Mouse (Mus musculus) monocyte, adult 5-6 weeks (primary cell): ENCODE measurements around the gene Rbfox1. TPM values are rescaled to one million over a fixed set of nuclear protein-coding genes. Genes with fewer than 3 reads are reported as not detected.

ENCODE experiments used
- ATAC-seq: fragments of 153-309, 156-312 bp; replicated peaks from 2 replicates; pipeline ENCODE4 v1.8.0; 2017; ENCODE audit warnings: mild to moderate bottlenecking; ENCODE audit not compliant: low TSS enrichment, insufficient number of reproducible peaks, severe bottlenecking, poor library complexity, low FRiP score
- total RNA-seq: library from RNA; stranded (forward); fragments of 200-1000, 200-491, 200-594 nt; gene quantifications from 3 replicates; pipeline ENCODE4 v1.2.3, GENCODE M21; 2017

Rbfox1 gene
- total RNA-seq, 1 experiment from 2014 or later = not detected

DNA sequence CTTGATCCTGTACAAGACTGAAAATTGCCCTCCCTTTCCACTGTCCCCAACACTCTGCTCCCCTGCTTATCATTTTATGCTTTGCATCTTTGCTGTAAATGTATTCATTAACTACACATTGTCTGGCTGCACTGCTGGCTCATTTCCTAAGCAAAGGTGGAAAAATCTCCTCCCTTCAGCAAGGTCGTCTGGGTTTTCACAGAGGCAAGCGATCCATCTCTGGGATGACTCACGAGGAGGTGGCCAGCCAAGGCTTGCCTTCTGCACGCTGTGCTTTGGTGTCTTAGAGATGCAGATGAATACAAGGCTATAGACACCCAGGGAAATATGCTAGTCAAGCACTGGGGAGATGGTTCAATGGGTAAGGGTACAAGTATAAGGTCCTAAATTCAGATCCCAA, 264.2 kb downstream of the Rbfox1 start:
- ATAC-seq = no peak

DNA sequence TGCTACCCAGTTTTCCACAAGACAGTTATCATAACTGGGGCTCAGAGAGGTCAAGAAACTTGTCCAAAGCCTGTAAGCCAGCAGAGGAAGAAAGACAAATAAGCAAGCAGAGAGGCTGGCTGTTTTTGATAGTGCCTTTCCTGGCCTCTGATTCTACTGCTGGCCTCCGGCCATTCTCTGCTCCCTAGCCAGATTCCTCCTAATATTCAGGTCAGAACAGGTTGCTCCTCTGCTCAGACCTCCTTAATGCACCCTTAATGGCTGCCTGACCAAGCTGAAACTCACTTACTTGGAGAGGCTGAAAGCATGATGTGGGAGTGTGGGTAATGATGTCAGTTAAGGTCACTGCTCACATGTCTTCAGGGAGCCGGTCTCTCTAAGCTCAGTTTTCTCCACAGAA, 270.4 kb downstream of the Rbfox1 start:
- no peak for ATAC-seq

DNA sequence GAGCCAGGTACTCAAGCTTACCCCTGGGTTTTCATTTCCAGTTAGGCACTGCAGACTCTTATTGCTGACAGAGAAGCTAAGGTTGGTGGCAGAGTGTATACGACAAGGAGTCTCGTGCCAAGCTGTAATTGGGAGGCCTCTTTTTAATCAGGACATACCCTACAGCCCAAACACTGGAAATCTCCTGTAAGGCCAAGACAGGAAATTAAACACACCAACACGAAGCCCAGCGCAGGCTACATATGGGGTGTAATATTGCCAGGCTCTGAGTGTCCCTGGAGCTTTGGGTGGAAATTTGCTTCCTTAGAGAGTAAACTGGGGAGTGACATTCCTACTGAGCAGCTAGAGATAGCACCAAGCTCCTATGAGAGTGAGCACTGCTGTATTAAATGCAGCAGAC, 279.3 kb downstream of the Rbfox1 start:
- ATAC-seq = no peak

DNA sequence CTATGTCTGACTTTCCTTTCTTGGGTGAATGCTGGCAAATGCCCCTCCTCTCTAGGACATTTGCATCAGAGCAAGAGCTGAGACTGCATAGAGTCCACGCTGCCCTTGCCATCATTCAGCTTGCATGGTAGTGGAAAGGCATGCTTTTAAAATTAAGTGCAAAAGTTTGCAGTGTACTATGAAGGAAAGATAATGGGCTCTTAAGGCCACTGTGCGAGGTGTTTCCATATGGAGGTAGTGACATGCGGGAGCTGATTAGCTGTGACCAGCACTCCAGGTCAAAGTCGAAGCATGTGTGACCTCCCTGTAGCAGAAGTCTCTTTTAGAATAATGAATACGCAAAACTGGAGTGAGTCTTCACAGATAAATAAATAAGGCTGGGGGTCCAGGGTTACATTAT, 284.2 kb downstream of the Rbfox1 start:
- ATAC-seq = no peak

DNA sequence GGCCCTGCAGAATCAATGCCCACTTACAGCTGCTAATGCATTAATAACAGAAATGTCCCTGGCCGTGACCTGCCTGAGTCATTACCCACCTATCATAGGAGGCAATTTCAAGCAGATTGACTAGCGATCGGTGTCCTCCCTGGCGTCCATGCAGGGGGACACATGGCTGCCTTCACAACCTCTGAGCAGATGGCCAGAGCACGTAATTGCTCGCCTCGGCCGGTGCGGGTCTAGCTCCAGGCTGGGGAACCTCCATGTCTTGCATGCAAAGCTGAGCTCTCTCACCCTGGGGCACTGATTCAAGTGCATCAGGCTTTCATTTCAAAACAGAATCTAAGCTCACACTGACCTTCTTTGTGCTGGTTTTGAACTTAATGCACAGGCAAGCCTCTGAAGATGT, 295.7 kb downstream of the Rbfox1 start:
- no peak for ATAC-seq

DNA sequence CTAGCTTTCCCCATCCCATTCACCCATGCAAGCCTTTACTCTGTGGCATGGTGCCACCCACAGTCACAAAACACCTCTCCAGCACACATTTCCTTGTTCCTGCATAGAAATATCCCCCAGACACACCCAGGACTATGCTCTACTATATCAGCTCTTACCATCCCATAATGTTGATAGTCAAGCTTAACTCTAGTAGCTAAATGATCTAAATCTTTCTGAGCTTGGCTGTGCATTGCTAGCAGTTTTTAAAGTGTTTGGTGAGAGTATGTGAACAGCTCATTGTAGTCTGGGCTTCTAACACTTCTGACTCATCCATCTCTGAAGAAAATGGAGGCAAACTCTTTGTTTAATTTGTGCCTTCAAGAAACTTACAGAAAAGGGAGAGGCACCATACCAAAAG, 297.2 kb downstream of the Rbfox1 start:
- ATAC-seq = no peak

DNA sequence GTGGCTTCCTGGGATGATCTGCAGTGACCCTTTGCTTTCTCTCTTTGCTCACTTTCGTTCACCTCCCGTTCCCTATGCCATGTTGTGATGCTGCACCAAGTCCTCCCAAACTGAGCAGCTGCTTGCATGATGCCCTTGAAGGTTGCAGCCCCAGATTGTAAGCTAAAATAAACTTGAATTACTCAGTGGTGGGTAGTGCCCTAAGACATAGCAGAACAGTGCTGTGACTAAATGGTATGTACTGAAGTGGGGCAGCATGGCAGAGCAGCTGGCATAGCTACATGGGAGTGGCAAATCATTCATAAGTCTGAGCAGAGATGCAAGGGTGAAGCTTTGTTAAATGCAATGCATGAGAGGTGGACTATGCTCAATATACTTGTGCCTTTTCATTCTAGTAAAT, 307.2 kb downstream of the Rbfox1 start:
- ATAC-seq = no peak

DNA sequence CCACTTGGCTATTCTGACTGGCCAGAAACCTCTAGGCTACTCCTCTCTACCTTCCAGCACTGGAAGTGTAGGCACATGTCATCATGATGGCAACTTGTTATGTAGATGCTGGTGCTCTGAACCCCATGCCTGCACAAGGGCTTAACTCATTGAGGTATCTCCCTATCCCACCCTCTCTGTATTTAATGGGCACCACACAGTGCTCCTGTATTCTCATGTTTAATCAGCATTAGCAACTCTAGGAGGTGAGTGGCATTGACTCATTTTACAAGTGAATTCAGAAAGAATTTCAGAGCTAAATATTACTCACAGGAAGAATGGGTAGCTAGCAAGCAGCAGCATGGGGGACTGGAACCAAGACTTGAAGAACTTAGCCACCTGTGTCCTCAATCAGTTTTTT, 321.3 kb downstream of the Rbfox1 start:
- ATAC-seq = no peak

DNA sequence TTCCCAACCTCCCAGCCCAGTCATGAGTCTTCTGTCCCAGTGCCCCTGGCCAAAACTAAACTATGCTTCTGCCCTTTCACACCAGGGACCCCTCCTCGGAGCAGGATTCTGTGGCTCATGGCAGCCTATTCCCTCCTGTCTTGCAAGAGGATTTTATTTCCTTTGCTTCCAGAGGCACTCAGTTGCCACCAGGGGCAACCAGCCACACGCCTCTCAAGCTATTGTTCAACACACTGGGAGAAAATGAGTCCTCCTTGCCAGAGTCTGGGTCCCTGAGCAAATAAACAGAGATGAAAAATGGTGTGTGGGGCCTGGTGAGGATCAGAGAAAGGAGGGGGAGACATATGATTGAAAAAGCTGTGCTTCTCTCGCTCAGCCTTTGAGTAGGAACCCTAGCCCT, 327.8 kb downstream of the Rbfox1 start:
- ATAC-seq = no peak

DNA sequence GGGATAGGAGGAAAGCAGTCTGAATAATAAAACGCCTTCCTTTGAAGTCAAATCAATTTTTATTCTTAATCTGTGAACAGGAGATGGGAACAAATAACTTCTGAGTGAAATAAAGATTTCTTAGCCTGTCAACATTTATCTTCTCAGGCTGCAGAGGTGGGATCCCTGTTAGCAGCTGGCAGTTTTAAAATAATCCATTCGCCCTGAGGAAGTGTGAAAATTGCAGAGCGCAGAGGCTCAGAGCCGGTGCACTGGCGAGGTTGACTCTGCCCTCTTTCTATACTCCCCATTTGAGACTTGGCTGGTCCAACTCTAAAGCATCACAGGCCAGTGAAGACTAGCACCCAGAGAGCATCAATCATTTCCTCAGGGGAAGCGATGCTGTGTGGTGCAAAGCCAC, 342.3 kb downstream of the Rbfox1 start:
- ATAC-seq = no peak

DNA sequence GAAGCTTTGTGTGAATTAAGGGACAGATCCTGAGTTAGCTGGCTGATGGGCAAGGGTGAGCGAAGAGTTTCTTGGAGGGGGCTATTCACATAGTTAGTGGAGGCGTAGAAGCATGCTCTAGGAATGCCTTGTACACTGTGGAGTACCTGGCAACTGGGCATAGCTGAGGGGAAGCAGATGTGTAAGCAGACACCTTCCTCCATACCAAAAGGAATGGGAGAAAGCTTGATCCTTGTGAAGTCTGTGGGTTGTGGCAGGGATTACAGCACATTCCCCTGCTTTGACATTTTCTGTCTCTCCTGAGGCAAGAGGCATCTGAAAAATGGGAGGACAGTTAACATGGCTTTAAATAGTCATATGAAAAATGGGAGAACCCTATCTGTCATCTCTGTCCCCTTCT, 347.8 kb downstream of the Rbfox1 start:
- ATAC-seq = no peak

DNA sequence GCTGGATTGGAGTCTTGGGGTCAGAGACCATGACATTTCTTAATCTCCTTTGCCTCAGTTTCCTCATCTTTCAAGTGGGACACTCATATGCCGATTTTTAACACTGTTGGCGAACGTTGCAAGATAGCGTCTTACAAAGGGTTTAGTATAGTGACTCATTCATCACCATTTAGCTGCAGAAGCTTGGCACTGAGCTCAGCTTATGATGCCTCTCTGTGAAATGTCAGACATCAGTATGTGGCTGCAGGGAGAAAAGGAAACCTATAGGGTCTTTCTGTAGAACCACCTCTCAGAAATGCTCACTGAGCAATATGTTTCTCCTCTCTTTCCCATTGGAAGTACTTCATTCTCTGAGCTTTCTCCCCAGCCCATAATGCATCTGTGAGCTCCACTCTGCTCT, 356.2 kb downstream of the Rbfox1 start:
- no peak for ATAC-seq

DNA sequence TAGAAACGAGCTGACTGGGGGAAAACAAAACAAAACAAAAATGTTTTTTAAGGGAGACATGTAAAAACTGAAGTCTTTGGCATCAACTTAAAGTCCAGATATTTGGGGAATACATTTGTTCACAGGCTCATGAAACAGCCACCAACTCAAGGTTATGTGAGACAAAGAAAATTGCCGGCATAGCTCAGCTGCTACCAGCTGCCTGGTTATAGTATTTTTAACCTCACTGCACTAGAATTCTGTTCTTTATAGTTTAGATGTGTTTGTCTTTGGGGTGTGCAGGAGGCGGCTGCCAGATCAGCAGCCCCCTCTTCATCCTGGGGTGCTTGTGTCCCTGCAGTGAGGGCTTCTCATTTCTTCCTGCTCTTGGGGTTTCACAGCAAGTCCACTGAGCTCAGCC, 357.3 kb downstream of the Rbfox1 start:
- ATAC-seq = no peak

DNA sequence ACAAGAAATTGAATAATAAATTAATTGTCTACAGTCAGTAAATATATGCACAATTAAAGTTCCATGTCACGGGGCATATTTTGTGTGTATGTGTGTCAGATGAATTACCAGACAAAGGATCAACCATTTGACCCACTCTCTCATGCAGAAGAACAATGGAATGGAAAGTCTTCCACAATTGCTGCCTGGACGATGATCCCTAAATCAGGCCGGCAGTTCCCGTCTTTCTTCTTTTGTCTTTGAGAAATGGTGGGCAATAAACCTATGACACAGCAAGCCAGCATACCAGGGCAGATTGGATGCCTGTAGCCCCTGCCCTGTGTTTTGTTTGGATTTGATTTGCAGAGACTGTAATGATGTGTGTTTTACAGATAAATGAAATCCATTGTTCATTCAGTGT, 362.4 kb downstream of the Rbfox1 start:
- ATAC-seq = no peak

DNA sequence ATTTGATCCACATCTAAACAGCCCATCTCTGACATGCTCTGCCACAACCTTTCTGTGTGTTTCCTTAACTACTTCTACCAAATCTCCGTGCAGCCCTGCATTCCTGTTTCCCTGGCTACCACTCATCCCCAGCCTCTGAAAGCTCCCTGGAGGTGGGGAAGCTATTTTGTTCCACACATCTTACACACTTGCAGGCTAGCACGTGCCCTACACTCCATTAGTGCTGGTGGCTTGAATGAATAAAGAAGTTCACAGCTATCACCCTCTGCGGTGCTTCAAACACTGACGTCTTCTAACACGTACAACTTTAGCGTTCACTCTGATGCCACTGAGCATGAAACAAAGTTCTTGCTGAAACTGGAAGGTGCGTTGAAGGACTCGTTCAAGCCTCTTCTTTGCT, 379.4 kb downstream of the Rbfox1 start:
- no peak for ATAC-seq

DNA sequence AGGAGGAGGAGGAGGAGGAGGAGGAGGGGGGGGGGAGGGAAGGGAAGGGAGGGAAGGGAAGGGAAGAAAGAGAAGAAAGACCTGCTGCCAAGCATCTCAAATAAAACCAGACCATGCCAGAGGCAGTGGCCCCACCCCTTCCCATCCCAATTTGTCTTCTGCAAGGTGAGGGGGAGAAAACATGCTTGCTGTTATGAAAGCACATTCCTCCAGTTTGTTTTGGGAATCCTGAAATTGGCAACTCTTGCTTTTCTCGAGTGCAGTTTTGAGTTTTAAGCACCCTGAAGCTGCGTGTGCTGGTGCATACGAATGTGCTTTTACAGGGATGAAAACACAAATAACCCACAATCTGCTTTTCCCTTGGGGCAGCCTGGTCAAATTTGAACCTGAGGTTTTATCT, 380.5 kb downstream of the Rbfox1 start:
- no peak for ATAC-seq

DNA sequence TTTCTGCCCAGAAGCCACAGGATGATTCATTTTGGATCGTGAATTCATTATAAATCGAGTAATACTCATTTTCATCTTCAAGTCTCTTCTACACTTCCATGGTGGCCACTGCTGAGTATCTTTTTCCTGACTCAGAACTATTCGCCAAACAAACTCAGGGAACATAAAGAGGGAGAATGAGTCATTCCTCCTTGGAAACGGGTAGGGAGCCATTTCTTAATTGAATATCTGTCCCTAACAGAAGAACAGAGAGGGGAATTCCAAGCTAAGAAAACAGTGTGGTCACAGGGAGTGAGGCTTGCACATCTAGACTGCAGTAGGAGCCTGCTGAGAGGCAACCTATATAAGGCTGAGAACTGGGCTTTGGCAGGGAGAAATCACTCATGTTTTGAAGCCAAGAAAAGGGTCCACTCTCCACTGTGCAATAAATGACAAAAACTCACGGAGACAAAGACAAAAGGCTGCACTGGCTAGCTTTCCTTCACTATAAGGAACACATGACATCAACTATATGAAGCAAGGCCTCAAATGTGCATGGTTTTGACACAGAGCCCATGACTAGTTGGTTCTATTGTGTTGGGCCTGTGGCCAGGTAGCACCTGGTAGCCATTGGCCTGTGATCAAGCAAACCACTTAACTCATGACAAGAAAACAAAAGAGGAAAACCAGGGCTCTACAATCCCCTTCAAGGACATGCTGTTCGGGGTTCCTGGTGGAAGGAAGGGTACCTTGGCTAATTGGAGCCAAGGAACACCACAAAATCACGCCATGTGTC, 386.6 kb downstream of the Rbfox1 start:
- no peak for ATAC-seq

DNA sequence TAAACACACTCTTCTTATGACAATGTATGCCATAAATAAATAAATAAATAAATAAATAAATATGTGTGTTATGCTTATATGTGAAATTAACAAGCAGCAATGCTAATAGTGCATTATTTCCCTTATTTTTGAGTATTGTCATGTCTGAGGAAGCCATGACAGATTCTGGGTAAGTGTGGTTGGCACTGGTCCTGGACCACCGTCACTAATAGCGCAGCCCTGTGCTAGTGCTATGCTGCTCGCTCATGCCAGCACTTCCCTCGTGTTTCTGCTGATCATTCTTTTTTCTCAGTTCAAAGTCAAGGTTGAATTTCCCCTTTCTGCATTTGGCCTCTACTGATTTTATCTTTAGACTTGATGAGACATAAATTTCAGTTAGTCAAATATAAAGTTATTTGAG, 398.3 kb downstream of the Rbfox1 start:
- ATAC-seq = no peak

DNA sequence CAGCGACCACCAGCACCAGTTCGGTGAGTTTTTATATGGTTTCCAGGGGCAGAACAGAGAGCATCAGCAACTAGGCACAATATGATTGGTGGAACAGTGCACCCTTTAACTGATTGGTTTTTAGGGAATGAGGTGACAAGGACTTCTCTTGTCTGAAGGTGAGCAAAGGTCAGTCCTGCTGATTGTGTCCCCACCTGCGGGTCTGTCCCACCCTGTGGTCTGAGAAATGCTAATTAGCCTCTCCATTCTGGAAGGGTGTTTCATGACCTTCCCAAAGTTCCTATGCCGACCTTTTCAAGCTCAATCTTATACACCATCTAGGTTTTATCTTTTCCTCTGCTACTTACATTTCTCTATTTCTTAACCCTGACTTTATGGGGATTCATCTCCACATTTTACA, 399.2 kb downstream of the Rbfox1 start:
- no peak for ATAC-seq

DNA sequence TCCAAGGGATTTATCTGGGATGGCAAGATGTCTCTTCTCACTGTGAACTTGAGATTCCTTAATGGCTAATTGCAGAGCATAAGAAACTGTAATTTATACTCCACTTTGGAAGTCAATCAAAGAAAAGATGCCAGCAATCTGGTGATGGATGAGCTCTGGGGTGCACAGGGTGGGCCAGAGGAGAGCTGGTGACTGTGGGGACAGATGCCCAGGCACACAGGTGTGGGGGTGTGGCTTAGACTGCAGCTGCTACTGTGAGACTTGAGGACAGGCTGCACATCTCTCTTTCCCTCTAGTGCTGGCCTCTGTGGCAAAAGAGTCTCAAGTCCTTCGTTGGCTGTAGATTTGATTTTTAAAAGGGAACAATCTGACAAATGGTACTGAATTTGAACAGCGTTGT, 402.5 kb downstream of the Rbfox1 start:
- ATAC-seq = no peak

DNA sequence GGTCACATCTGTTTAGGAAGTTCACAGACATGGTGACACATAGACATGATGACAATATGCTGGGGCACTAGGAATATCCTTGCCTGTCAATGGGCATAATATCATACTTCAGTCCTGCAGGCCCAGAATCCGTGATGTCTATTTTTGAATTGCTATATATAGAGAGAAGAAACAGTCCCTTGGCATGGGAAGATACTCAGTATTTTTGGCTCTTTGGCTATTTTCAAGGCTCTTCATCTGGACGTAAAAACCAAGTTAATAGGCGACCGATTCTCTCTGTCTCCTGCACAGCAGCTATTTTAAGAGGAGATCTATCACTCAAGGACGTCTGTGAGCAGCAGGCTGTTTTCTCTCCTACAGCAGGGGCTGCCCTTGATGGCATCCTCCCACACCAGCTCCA, 415.0 kb downstream of the Rbfox1 start:
- no peak for ATAC-seq
